Mouse (Mus musculus) kidney, postnatal 14 days (tissue): ENCODE measurements around the gene Ubn1.

Experiments used
- DNase-seq: peaks from one replicate; pipeline ENCODE4 v3.0.0; 2022; ENCODE audit warnings: mixed read lengths

Ubn1 gene

DNA sequence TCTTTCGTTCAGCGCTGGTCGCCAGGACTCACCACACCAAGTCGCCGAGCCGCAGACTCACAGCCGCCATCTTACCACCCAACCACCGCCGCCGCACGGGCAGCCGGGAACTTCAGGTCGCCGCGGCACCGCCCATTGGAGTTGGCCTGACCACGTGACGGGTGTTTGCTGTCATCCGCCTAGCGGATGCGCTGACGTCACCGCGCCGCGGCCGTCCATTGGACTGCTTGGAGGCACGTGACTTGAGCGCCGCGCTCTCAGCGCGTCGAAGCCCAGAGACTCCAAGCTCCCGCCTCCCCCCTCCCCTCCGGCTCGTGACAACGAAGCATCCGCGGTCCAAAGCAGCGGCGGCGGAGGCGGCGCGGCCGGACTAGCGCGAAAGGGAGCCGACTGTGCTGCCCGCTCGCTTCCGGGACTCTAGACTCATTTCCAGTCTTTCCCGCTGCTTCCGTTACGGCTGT lies at the start of gene Ubn1, which contains the start of gene Glyr1:
TSS of gene Ubn1 (plus strand) at position 284 of the 461 bp plus-strand sequence.
TSS of gene Glyr1 (minus strand) at position 90 of the 461 bp plus-strand sequence.
- peak; percentile 100 for DNase-seq

DNA sequence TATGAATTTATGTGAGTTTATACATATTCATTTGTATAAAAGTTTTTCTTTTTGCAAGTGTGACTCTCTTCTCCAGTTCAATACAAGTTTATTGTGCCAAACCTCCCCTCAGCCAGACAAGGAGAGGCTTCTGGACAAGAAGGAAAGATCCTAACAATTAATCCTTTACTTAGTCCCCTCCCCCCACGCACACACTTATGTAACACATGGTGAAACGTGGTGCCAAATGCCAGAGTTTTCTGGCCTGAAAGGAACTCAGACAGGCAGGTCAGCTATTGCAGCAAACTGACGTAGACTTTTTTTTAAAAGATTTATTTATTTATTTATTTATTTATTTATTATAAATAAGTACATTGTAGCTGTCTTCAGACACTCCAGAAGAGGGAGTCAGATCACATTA lies 49.2 kb upstream of the Ubn1 start:
- peak; percentile 28 for DNase-seq

DNA sequence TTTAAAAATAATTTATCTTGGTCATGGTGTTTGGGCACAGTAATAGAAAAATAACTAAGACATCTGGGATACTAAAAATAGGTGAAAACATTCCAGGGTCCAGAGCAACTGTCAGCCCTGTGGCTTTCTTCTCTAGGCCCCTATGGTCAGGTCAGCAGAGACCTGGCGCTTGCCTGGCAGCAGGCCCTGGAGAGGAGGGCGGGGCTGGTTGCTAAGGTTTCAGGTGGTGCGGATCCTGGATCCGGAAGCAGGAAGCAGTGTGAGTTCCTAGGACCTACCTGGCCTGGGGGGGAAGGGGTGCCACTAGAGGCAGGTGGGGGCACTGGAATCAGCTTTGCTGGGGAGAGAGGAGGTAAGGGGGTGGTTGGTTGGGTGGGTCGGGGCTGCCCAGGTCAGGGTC lies 42.8 kb upstream of the Ubn1 start, which contains the start of gene Smim22:
TSS of gene Smim22 (plus strand) at position 222 of the 400 bp plus-strand sequence.
- DNase-seq, result peak; percentile 84

DNA sequence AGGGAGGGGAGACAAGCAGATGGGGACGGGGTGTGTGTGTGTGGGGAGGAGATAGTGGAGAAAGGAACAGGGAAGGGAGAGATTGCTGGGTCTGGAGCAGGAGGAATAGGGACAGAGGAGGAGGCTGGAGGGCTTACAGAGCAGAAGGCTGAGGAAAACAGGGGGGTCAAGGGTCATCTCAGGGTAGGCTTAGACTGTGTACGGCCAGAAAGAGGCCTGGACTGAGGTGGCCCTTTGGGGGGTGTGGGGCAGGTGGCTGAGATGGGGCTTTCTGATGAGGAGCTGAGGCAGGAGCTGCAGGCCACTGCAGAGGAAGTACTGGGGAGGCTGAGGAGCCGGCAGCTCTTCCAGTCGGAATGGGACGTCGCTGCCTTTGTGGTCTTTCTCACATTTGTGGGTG lies 42.4 kb upstream of the Ubn1 start:
- DNase-seq, result peak; percentile 14

DNA sequence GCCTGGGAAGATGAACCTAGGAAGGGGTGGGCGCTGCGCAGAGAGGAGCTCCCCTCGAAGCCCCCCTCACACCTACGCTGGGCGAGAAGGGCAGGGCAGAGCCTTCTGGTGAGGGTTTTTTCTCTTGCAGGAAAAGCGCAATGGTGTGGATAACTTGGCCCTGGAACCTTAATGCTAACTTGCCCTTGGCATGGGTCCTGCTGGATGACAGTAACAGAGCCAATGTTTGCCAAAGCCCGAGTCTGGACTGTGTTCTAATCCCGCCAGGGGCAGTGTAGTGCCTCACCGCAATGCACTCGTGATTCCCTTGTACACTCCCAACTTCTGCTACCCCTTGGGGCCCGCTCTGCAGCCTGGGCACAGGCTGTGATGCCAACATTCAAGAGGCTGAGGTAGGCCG lies 41.8 kb upstream of the Ubn1 start:
- peak; percentile 22 for DNase-seq

DNA sequence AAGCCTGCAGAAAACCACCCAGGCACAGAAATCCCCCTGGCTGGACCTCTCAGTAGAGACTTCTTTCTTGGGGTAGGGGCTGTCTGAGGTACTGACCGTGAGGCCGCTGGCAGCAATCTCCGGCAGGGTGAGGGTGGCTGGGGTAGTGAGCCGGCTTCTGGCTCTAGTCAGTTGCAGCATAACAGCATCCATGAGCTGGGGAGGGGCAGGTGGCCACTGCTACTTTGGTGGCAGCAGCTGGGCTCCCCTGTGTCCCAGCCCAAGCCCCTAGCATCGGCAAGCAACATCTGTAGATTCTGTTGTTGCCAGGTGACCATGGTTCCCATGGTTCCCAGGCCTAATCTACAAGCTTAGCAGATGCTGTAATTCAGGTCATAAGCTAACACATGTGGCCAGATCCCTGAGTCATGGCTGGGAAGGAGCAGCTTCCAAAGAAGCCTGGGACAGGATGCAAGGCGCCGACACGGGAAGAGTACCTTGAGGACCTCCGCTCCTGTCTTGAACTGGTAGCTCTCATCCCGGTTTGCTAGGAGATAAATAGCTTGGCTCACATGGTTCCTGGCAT lies 39.4 kb upstream of the Ubn1 start:
- no peak for DNase-seq

DNA sequence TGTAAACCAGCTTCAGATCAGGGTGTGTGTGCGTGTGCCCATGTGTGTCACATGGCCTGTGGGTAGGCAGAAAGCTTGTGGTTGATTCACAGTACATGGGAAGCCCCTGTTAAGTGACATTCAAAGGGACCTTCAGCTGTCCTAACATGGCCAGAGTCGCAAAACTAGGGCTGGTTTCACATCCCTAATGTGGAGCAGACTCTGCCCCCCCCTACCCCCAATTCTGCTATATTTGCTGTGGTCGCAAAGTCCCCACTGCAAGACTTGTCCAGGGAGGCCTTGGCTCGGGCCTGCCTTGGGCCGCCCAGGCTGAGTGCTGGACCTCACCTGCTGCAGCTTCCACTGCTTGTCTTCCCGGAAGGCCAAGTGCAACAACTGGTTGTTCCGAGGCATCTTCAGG lies 38.6 kb upstream of the Ubn1 start:
- DNase-seq, result no peak

DNA sequence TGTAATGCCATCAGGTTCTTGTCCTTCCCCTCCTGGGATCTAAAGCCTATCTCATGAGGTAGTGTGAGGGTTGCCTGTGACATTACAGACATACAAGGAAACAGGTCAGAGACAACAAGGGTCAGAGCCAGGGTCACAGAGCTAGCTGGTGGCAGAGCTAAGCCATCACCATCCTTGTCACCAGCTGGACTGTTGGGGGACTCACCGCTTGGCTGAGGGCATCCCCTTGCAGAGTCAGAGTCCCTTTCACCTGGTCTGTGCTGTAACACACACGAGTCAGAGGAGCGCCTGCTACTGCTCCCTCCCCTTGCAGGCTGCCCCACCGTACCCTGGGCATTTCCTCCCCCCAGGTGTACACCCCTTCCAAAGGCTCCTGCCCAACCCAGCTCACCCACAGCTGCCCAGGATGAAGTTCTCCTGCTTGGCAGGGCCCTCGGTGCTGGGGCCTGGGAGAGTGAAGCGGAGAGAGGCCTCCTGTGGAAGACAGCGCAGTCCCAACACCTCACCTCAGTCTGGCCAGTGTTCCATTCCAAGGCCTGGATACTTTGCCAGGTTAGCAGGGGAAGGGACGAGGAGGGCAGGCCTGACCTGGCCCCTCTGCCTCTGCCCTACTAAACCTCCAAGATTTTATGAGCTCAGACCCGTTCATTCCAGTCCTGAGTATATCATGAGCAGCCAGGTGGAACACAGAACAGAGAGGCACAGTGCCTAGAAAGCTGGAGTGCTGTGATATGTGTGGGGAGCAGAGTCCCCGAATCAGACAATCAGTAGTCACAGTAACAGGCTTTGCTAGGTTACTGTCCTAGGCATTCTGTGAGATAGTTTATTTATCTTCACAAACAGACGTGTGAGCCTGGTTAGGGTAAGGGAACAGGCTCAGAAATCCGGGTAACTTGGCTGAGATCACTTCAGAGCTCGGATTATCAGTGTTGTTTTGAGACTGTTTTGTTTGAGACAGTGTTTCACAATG lies 37.5 kb upstream of the Ubn1 start:
- DNase-seq, result peak; percentile 66

DNA sequence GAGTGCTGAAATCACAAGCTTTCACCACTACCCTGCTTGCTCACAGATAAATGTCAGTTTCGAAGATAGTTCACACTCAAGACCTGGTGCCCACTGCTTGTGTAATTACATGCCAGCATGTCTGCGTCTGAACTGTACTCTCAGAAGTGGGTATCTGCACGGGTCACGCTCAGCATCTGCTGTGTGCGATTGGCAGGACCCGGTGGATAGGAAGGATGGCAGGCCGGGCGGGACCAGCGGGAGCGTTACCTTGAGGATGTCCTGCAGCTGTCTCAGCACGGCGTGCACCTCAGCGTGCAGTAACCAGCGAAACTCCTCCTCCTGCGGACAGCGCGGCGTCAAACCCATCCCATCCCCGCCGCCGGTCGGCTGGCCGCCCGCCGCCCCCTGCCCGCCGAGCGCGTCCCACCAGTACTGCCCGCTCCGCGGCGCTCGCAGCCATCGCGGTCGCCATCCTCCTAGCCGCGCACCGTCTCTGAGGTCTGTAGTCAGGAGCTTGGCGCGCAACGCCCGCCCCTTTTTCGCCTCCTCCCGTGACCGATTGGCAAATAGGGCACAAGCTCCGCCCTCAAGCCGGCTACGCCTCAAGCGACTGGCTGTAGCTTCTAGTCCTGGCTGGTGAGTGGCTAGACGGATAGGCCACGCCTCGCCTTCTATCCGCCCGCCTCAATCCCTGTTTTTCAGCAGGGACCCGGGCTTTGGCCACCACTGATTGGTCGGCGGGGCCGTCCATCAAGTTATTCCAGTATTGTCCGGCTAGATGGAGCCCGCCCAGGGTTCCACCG lies 36.6 kb upstream of the Ubn1 start, which contains the start of gene Rogdi:
TSS of gene Rogdi (minus strand) at position 500 of the 785 bp plus-strand sequence.
- DNase-seq, result peak; percentile 99

DNA sequence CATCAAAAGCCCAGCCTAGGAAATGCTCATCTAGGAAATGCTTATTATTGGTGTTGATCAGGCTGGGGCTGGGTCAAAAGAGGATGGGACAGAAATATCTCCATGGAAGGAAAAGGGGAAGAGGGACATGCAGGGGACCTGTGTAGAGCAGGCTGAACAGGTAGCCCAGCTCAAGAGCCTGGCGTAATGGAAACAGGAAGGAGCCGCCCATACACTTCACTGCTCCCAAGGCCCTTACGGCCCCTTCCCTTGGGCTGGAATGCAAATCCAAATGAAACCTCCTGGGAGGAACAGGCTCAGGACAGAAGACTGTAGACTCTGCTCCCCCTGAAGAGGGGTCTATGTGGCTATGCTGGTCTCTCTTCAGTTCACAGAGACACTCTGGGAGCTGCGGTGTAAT lies 35.3 kb upstream of the Ubn1 start:
- no peak for DNase-seq

DNA sequence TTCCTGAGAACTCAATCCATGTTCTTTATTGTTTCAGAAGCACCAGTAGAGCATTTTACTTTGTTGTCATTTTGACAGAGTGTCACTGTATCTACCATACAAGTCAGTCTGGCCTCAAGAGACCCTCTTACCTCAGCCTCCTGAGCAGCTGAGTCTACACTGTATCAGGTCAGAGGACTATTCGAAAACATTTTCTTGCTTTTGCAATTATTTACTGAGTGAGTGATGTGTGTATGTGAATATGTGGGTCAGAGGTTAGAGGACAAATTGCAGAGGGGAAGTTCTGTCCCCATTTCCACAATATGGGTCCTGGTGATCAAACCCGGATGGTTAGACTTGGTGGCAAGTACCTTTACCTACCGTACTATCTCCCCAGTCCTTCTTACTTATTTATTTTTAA lies 25.8 kb upstream of the Ubn1 start:
- DNase-seq, result no peak

DNA sequence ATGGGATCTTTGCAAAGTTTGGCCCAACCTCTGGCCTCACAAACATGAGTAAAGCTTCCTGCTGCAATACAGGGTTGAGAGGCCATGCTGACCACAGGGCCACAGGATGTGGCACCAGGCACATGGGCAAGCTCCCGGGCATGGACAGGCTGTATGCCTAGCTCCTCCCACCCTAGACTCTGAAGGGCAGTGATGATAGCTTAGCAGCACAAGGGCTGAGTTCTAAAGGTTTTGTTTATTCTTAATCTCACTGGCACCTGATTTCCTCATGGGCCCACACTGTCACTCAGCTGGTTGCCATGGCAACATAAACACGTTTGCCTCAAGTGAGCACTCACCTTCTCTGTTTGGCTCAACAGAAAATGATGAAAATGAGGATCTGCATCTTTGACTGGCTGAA lies 20.0 kb upstream of the Ubn1 start:
- DNase-seq, result no peak

DNA sequence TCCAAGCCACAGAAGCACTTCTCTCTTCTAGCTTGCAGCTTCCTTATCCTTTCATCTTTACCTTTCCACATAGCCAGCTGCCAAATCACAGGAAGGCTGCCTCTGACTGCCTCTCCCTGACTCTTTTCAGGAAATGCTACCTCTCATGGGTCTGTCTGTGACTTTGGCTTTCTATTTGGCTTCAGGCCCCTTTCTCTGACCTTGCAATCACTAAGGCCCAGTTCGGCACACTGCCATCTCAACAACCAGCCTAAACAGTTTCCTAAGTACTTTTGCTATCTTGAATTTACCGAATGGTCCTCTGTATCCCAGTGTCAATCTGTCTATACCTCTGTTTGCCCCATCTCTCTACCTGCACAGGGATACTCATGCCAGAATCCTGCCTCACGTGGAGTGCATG lies 14.3 kb upstream of the Ubn1 start:
- DNase-seq, result no peak

DNA sequence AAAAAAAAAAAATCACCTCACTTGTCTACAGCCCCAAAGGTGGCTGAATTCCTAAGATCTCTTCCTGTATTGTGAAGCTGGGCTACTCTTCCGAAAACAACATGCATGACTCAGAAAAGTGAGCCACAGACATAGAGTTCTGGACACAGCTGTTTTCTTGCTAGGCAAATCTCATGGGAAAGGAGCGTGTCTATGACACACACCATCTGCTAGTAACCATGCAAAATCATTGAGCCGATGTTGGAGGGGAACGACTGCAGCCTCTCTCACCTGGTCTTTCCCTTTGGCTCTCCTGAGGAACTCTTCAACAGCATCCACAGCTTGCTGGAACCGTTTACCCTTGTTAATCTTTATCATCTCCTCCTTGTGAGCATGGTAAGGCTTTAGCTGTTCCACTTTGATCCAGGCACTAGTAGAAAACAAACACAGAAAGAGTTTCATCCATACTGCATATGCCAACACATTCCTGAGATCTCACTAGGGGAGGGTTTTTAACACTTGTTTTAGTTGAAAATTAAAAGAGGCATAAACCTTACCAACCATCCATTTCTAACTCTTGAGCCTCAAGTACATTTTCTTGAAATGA lies 13.1 kb upstream of the Ubn1 start:
- peak; percentile 20 for DNase-seq

DNA sequence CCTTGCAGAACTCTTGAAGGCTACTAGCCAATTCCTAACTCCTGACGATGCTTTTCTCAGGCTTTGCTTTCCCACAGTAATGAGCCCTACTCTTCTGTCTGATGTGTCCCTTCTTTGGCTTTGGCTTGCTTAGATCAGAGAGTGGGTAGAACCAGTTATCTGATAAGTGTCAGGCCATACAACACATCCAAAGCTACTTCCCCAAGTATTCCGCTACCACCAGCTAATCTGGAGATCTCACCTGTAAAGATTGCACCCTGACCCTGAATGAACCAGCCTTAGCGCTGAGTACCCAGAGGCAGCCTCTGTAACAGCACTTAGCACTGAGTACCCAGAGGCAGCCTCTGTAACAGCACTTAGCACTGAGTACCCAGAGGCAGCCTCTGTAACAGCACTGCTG lies 4.5 kb upstream of the Ubn1 start:
- DNase-seq, result no peak

DNA sequence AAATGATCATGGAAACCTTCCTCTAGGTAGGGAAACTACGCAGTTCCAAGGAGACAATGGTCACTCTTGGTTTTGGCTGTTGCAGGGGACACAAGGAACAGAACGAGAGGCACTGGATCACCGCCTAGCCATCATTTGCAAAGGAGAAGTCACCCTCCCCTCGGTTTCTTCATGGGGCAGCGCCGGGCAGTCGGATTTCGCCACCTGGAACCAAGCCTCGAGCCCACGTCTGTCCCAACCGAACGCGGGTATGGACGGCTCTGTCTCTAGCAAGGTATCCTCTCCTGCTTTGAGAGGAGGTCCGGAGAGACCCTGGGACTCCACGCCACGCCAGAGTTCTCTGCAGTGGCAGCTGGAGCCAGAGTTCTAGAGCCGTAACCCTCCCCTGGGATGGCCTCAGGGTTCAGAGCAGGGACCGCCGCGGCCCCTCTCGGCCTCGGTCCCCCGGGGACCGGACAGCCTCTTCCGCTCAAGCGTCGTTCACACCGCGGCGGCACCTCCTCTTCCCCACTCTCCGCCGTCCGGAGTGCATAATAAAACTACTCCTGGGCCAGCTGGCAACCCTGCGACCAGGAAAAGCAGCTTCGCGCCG lies 579 bp upstream of the Ubn1 start:
- DNase-seq, result no peak

DNA sequence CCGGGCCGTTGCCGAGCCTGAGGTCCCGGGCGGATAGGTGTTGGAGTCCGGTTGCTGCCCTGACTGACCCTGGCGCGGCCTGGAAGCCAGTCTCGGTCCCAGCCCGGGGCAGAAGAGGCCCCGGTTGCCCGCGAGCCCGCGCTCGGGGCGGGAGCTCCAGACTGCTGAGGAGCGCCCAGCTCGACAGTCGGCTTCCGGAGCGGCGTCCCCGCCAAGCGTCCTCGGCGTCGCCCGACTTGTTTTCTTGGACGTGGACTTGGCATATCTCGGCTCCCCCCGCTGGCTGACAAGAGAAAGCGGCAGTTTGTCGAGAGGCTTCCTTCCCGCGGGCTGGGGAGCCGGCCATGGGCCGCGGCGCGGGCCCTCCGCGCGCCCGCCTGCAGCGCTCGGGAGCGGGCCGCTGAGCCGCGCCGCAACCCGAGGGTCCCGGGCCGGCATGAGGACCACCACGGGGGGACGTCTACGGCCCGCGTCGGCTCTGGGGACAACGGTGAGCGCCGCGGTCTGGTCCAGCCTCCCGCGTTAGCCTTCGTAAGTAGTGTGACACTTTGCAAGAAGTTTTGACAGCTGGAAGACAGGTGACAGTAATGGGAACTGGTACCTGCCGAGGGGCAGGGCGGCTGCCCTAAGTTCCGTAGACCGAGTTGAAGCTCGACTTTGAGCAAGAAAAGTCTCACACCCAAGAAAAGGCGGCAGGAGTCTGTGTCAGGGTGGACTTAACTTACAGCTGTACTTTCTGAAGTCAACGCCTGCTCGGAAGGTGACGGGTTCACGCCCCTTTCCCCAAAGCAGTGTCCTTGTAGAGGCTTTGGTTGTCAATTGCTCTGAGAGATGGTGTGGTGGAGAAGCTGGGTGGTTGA lies 624 bp downstream of the Ubn1 start:
- DNase-seq, result peak; percentile 89

DNA sequence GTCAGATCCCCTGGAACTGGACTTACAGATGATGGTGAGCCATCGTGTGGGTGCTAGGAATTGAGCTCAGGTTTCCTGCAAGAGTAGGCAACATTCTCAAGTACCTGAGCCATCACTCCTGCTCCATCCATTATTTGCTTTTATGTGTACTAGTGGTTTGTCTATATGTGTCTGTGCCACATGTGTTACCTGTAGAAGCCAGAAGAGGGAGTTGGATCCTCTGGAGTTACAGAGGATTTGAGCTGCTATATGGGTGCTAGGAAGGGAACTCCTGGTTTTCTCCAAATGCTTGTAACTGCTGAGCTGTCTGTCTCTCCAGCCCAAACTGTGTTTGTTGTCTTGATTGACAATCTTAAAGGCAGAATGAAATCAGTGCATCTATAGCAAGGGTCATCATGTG lies 8.3 kb downstream of the Ubn1 start:
- DNase-seq, result no peak

DNA sequence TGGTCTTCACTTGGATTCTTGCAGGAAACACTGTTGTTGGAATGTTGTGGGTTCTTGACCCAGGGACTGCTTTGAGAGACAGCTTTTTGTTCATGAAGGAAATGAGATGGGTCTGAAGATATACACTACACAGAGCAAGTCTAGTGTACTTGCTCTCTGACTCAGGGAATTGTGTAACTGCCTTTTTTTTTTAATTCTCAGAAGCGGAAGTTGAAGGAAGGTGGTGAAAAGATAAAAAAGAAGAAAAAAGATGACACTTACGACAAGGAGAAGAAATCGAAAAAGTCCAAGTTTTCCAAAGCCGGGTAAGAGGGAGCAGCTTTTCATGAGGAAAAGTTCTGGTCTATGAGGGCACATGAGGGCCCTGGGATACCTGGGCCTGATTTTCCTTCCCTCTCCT lies 13.6 kb downstream of the Ubn1 start:
- DNase-seq, result no peak

DNA sequence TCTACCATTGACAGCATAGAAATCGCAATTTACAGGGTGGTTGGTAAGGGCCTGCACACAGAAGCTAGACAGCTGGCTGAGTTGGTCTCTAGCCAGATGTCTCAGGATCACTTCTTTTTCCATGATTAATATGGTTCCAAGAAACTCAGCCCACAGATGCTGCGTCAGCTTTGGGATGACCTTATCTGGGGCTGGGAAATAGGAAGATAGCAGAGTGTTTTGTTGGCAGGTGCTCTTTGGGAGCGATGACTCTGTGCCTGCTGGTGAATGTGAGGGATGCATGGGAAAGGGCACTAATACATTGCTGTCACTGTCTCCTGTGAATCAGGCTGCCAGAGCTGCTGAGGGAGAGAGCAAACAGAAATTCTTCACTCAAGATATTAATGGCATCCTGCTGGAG lies 20.5 kb downstream of the Ubn1 start:
- peak; percentile 26 for DNase-seq

DNA sequence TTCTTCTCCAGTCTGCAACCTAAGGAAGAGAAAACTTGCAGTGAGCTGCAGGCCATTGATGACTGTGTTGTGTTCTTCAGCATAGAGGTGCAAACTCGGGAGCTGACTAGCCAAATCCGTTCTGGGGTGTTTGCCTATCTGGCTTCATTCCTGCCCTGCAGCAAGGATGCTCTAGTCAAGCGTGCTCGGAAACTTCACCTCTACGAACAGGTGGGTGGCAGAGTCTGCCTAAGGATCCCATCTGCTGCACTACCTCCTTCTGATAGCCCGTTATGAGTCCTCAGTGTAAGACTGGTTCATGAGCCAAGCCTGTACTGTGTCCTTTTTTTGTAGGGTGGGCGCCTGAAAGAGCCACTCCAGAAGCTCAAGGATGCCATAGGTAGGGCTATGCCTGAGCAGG lies 22.1 kb downstream of the Ubn1 start:
- DNase-seq, result no peak
